Mouse (Mus musculus) cortical plate, adult 2 months (tissue): ENCODE measurements at regions not wholly inside any gene's neighbourhood (a gene's known extent, or its start where the extent isn't known, plus 50 kb on each side); places are given as distances from the start of the nearest gene placed in this dataset.
"Not testable (repeated sequence)": the region's sequence is repeated elsewhere in the genome, so short reads cannot be mapped to it uniquely, and the experiment has no call there.

ENCODE experiments used
- H3K27ac ChIP-seq: fragments of 200-500 bp; 2 replicates; pipeline ENCODE4 v1.5.1; 2012; ENCODE audit warnings: low read length, control low read depth, inconsistent platforms; ENCODE audit not compliant: insufficient read depth
- H3K4me1 ChIP-seq: fragments of 200-500 bp; 2 replicates; pipeline ENCODE4 v1.6.1; 2011; ENCODE audit warnings: low read length; ENCODE audit not compliant: control insufficient read depth, insufficient read depth
- H3K4me3 ChIP-seq: fragments of 200-500 bp; 2 replicates; pipeline ENCODE4 v1.5.1; 2011; ENCODE audit warnings: mild to moderate bottlenecking, low read length, control low read depth; ENCODE audit not compliant: insufficient read depth
- CTCF ChIP-seq: fragments of 200-500 bp; IDR thresholded peaks from 2 replicates; pipeline ENCODE4 v1.5.1; 2011; ENCODE audit warnings: mild to moderate bottlenecking, control low read depth, low read length; ENCODE audit not compliant: insufficient read depth; ENCODE audit errors: extremely low read depth
- POLR2A ChIP-seq: fragments of 200-500 bp; IDR thresholded peaks from 2 replicates; pipeline ENCODE4 v1.6.1; 2011; ENCODE audit warnings: mild to moderate bottlenecking, low read length, control low read depth; ENCODE audit not compliant: insufficient read depth; ENCODE audit errors: extremely low read depth

DNA sequence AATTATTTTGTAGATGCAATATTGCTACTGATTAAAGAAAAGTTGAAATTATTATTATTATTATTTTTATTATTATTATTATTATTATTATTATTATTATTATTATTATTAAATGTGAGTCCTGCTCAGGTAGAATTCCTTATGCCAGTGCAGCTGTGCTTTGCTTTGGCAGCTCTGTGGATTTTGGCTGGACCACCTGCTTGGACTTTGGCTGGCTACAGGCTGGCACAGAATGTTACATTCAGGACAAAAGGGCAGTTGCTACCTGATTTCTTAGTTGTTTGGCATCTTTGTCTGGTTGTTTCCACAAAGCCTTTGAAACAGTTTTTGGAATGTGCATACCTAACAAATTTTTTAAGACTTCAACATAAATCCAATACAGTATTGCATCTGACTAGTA lies 307.7 kb upstream of the Adamts5 start:
- Histone ChIP-seq H3K27ac (no peak overlapping the region), H3K4me3 (no peak overlapping the region), H3K4me1 (no peaks in the 10 kb centered on the region)
- no peak for TF ChIP-seq CTCF
- TF ChIP-seq POLR2A, result no peak

- Histone ChIP-seq H3K27ac (no peak overlapping the region), H3K4me3 (no peak overlapping the region), H3K4me1 (no peaks in the 10 kb centered on the region)
- no peak for TF ChIP-seq CTCF
- no peak for TF ChIP-seq POLR2A
Observed at GRCm38 (mm10) chr16:86189874-86190273, 288.2 kb upstream of the Adamts5 start.

DNA sequence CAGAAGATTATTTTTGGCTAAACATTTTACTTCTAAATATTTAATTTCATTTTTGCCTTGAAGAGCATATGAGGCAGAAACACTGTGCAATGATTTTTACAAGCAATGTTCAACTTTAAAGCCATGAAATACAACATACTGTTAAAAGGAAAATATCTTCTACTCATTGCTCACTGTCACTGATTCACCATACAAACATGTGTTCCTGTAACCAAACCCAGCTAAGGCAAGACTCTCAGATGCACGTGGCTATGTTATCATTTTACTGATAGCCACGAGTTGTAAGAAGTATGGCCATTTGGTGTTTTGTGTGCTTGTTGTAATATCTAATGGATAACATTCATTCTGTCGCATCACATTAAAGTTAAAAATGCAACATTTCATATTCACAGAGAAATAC lies 287.3 kb upstream of the Adamts5 start:
- no peaks in the 10 kb centered on the region for H3K4me1 ChIP-seq
- H3K4me3 ChIP-seq, result no peak overlapping the region
- no peak for TF ChIP-seq POLR2A
- no peak for TF ChIP-seq CTCF
- no peak overlapping the region for H3K27ac ChIP-seq

GRCm38 (mm10) chr16:86187609-86188008 lies 286.0 kb upstream of the Adamts5 start:
- H3K4me1 ChIP-seq, H3K4me3 ChIP-seq, H3K27ac ChIP-seq: not testable (repeated sequence)

- Histone ChIP-seq H3K4me1 (no peaks in the 10 kb centered on the region), H3K4me3 (no peak overlapping the region), H3K27ac (no peak overlapping the region)
- TF ChIP-seq CTCF (no peak), POLR2A (no peak)
Observed at GRCm38 (mm10) chr16:86159021-86159815, 257.6 kb upstream of the Adamts5 start.

DNA sequence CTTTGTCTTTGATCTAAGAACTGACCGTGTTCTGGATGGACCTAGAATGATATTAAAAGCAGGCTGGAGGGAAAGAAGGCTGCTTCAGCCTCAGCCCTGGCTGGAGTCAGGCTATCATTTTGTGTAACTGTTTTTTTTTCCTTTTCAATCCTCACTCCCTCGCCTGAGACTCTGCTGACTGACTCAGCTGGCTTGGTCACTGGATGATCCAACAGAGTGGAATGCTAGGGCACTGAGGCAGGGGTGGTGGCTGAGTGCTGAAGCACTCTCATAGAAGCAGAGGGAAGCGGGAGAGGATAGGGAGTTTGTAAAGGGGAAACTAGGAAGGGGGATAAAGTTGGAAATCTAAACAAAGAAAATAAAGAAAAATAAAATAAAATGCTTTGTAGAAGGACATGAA lies 236.5 kb upstream of the Adamts5 start:
- H3K4me1 ChIP-seq, result no peaks in the 10 kb centered on the region
- H3K4me3 ChIP-seq, result no peak overlapping the region
- TF ChIP-seq CTCF (no peak), POLR2A (no peak)
- no peak overlapping the region for H3K27ac ChIP-seq

DNA sequence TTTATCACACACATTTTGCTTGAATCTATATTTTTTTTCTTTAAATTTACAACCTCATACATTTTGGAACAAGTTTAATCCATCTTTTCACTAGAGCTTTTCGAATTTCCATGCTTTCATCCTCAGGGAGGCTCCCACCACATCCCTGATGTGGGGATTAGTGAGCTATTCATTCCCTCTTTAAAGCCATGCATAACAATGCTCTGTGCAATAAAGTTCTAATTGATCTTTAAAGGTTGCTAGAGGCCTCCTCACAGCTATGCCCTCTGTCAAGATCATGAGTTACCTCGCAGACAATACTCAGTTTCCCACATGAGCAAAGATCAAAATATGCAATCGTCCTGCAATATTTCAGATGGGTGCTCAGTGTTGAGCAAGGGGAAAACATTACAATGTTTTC lies 234.5 kb upstream of the Adamts5 start:
- Histone ChIP-seq H3K4me1 (no peaks in the 10 kb centered on the region), H3K4me3 (no peak overlapping the region), H3K27ac (no peak overlapping the region)
- TF ChIP-seq CTCF, result no peak

GRCm38 (mm10) chr16:86127391-86127790 lies 225.8 kb upstream of the Adamts5 start:
- Histone ChIP-seq H3K4me1 (no peaks in the 10 kb centered on the region), H3K27ac (no peak overlapping the region), H3K4me3 (no peak overlapping the region)
- TF ChIP-seq POLR2A (no peak), CTCF (no peak)

- H3K27ac ChIP-seq, result no peak overlapping the region
- H3K4me1 ChIP-seq, result no peaks in the 10 kb centered on the region
- TF ChIP-seq CTCF (no peak), POLR2A (no peak)
- H3K4me3 ChIP-seq, result no peak overlapping the region
Observed at GRCm38 (mm10) chr16:86124182-86124581, 222.6 kb upstream of the Adamts5 start.

- TF ChIP-seq CTCF (no peak), POLR2A (no peak)
- H3K27ac ChIP-seq, result no peak overlapping the region
- no peak overlapping the region for H3K4me3 ChIP-seq
- H3K4me1 ChIP-seq, result no peaks in the 10 kb centered on the region
Observed at GRCm38 (mm10) chr16:86122936-86123335, 221.3 kb upstream of the Adamts5 start.
